Mouse (Mus musculus) common myeloid progenitor, adult 5-6 weeks (primary cell): ENCODE data around the gene Tmem98. TPM values are rescaled to one million over a fixed set of nuclear protein-coding genes. Genes with fewer than 3 reads are reported as not detected.
A peak's percentile ranks its signal among the peaks of the same experiment; 100 is the strongest.

Experiments used
- ATAC-seq: replicated peaks from 2 replicates; pipeline ENCODE4 v1.8.0; 2016; ENCODE audit warnings: low read depth, mild to moderate bottlenecking, moderate TSS enrichment, inconsistent platforms; ENCODE audit not compliant: poor library complexity, severe bottlenecking
- total RNA-seq: library from RNA; stranded (forward); fragments of 200-1000, 187-1606 nt; gene quantifications from 2 replicates; pipeline ENCODE4 v1.2.3, GENCODE M21; 2017

Tmem98 gene
- total RNA-seq, result 6.5 and 7.7 TPM in 2 replicates

DNA sequence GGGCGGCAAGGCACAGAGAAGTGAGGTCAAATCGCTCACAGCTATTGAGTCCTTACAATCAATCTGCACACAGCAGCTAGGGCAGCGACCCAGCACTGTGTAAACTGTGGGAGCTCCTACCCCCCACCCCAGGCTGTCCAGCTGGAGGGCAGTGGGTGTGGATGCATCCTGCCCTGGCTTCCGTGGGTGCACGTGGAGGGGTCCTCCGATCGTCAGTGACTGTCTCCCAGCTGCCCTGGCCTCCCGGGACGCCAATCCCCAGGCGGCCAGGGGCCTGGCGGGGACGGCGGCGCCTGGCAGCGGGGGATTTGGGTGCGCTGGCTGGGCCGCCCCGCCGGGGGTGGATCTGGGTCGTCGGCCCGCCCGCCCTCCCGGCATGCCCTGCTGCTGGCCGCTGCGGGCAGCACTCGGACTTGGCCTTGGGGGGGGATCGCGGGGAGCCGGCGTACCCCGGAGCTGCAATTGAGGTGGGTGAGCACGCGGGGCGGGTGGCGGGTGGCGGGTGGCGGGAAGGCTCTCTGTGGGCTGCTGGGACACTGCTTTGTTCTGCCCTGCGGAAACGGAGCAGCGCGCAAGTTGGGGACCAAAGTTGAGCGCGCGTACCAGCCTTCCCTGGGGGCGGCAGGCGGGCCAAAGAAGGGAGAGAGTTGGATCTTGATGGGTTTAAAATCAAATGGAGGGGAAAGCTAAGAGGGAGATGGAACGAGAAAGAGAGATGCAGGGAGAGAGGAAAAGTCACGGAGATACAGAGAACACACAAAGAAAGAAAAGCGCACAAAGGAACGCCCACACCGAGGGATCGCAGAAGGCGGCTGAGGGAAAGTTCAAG is at the start of gene Tmem98:
TSS of gene Tmem98 (plus strand) at position 183 of the 829 bp plus-strand sequence.
- ATAC-seq, result peak; percentile 23; the same call in 1 of the 2 replicates

DNA sequence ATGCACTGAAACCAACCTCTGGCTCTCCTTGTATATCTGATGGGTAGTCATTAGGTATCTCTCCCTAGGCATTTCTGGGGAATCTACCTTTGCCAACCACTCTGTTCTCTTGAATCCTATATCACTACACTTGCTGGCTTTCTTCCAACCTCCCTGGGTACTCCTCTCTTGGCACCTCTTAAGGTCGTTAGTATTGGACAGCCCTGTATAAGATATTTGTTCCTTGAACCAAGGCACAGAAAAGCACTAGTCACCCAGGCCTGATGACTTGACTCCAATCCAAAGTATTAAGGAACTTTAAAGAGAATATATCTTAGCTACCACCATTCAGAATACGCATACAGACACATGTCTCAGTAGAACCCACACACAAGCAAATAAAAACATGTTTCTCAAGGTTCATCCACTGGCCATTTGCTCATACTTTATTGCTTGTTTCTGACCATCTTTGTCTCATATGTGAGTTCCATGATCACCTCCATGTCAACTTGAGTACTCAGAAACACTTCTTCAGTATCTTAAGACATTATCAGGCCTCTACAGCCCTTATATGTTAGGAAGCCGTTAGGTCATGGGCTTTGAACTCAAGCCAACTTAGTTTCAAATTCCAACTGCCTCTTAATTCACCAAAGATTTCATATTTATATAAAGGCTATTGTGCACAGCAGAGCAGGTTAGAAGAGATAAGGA is 48.5 kb upstream of the Tmem98 start:
- 0 out of 2 replicates have a peak, but pooled peaks have one; percentile 15 for ATAC-seq

DNA sequence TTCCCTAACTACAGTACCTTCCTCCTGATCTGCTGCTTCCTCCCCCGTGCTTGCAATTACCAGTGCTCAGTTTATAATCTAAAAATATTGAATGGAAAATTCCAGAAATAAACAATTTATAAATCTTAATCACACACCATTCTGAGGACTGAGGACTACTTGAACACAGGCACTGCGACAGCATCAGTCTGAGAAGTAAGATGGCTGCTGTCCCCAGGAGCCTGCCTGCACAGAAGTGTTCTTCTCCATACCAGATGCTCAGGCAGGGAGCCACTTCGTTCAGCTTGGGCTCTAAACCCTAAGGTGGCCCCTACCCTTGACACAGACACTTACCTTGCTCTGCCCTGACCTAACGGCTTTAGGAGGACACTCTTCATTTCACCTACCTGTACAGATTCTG is 47.9 kb upstream of the Tmem98 start:
- ATAC-seq, result no peak

DNA sequence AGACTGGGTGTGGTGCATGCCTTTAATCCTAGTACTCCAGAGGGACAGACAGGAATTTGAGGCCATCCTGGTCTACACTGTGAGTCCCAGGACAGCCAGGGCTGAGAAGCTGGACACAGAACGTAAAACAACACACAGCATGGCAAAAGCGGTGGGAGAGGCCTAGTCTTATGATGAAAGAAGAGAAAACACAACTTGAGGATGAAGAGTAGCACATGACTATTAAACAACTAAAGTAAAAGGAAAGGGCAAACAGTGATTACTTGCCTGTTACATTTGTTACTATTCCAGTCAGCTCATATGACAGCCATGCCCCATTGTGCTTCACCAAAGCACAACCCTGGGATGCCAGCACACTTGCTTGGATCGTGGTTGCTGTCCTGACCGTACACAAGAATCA is 43.9 kb upstream of the Tmem98 start:
- ATAC-seq, result no peak

DNA sequence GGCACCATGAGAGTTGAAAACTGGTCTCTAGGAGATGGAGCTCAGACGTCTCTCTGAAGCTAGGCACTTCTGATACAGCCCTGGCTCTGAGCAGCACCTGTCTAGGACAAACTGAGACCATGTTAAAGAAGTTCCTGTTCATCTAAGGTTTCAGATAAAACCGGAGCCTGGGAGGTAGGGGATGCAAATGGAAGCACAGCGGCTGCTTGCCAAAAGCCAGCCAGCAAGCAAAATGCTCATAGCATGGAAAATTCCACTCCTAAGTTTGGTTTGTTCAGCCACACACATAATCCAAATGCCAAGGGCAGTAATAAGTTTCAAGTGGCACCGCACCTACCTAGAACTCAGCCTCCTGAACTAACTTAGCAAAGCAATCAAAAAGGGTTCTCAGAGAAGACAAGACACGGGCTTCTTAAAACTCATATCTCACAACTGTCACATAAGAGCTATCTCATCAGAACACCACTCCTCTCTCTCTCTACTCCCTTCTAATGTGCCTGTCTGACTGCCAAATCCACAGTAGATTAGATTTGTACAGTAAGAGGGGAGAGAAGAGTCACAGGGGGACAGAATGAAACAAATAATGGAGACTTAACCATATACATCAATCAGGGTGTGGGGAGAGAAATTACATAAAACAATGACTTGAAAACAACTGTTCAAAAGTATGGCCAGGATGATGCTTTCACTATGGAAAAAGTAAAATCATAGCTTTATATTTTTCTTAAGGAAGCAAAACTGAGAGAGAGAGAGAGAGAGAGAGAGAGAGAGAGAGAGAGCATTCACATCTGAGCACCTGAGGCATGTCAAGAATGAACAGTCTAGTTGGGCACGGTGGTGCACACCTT is 43.3 kb upstream of the Tmem98 start:
- ATAC-seq, result no peak

DNA sequence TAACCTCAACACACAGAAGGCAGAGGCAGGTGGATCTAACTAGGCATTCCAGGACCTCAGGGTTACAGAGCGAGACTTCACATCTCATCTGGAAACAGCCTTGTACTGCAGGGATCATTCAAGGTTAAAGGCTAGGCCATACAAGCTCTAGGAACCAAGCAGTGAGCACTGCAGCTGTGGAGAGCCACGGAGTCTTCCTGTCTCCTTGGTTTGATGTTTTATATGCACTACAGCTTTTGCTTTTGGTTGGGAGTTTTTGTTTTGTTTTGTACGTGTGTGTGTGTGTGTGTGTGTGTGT is 42.7 kb upstream of the Tmem98 start:
- no peak for ATAC-seq

DNA sequence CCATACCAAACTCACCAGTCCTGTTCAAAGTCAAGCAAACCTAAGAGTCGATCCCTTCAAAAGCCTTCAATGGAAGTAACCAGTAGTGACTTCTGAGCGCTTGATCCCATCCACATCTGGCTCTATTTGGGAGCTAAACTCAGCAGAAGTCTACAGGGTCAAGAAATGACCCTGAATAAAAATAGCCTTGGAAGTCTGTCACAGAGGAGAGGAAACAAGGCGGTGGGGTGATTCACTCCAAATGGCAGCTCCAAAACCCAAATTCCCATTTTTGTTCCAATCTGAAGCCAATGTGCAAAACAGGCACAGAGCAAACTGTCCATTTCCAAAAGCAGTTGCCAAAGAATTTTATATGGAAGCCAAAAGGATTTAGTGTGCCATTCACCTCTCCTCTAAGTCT is 38.8 kb upstream of the Tmem98 start:
- ATAC-seq, result no peak

DNA sequence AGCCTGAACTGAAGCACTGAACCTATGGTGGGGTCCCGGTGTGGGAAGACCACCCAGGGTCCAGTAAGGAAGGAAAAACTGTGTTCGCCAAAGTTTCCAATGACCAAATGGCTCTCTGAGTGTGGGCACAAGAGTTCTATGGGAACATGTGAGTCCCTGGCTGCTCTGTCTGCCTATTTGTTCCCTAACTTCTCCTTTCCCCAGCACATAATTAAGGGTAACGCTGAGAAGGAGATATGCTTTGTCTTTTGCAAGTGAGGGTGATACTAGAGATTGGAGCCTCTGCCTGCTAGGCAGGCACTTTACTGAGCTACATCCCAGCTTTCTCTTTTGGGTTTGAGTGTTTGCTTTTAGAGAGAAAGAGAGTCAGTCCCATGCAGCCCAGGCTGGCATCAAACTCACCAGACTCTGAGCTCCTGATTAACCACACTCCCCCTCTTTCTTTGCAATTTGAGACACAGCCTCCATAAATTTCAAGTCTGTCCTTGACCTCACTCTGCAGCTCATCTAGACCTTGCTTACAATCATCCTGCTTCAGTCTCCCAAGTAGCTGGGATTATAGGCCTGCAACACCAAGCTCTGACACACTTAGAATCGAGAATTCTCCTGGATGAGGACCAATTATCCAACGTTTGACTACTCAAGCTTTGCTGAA is 38.3 kb upstream of the Tmem98 start:
- no peak for ATAC-seq

DNA sequence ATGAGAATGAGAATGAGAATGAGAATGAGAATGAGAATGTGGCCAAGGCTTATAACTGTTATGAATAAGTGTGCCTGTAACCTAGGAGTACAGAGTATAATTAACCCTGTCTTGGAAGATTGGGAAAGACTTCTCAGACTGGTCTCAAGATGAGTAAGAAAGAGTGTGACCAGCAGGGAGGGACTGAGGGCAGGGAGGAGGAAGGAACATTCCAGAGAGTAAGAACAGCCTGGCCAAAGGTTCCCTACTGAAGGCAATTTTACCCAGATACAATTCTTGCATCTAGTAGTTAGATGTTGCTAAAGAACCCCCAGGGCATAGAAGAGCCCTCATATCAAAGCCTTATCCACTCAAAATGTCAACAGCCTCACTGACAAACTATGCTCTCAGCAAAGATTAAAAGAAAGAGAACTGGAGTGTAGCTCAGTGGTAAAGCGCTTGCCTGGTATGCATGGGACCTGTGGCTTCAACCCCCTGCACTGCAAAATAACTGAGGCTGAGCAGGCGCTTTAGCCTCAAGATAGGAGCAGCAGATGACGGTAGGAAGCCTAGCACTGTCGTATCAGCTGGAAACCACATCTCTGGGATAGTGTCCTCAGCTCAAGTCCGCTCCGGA is 37.3 kb upstream of the Tmem98 start:
- ATAC-seq, result no peak

DNA sequence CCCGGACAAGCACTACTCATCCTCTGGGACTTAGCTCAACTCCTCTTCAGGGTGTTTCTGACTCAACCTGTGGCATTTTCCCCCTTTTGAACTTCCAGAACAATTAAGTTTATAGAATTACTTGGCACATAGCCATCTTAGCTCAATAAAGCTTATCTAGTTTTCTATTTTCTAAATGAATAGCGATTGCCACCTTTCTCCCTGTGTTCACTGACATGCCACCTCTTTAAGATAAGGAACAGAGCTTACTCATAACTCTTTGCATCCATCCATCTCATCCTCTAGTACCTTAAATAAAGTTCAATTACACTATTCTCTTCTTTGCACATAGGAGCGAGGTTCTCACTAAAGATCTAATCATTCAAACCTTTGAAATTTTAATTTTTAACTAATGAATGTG is 34.4 kb upstream of the Tmem98 start:
- ATAC-seq, result no peak

DNA sequence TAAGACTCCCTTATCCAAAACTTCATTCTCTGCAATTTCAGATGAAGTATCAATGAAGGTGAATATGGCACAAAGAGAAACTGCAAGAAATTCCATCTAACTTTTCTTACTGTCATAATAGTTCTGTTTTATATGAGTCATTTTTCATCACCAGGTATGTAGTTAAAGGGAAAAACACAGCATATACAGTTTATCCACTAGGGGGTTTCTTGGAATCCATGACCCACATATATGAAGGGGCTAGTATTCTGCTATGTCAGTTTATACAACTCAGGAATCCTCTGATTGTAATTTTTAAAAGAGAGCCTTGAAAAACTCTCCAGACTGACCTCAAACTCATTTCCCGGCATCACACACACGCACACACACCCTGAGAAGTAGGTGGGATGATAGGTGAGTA is 32.3 kb upstream of the Tmem98 start:
- no peak for ATAC-seq

DNA sequence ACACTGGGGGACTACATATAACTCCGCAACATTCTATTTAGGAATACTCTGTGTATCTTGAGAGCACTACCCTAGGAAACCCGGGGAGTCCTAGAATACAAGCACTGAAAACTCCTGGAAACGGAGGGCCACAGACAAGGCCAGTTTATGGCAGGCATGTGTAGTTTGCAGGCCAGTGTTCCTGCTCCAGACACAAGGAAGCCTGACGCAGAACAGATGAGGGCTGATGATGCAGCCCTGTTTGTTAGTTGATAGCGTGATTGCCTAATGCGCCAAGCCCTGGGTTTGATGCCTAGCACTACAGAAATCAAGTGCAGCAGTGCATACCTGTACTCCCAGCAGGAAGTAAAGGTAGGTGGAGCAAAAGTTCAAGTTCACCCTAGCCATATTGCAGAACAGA is 31.8 kb upstream of the Tmem98 start:
- no peak for ATAC-seq

DNA sequence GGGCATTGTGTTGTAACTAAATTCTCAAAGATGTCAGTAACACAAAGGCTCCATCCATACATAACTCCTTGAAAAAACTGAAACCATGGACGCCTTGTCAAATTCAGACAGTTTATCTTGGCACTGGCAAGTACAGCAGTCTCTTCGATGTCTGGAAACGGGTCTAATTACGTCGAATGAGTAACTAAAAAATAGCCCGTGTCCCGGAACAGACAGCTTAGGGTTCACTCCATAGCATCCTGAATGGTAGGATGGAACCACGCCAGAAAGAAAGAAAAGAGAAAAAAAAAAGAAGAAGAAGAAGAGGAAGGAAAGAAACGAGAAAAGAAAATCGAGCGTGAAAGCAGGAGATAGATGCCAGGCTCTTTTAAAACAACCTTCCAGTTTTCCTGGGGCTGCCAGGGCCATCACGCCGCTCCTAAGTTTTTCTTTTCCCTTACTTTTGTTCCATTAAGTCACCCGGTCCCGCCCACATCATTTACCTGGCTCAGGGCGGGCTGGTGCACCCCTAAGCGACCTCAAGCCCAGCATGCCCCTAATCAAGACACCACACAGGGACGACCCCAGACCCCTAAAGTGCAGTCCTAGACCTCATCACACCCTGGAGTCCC is 31.0 kb upstream of the Tmem98 start:
- no peak for ATAC-seq

DNA sequence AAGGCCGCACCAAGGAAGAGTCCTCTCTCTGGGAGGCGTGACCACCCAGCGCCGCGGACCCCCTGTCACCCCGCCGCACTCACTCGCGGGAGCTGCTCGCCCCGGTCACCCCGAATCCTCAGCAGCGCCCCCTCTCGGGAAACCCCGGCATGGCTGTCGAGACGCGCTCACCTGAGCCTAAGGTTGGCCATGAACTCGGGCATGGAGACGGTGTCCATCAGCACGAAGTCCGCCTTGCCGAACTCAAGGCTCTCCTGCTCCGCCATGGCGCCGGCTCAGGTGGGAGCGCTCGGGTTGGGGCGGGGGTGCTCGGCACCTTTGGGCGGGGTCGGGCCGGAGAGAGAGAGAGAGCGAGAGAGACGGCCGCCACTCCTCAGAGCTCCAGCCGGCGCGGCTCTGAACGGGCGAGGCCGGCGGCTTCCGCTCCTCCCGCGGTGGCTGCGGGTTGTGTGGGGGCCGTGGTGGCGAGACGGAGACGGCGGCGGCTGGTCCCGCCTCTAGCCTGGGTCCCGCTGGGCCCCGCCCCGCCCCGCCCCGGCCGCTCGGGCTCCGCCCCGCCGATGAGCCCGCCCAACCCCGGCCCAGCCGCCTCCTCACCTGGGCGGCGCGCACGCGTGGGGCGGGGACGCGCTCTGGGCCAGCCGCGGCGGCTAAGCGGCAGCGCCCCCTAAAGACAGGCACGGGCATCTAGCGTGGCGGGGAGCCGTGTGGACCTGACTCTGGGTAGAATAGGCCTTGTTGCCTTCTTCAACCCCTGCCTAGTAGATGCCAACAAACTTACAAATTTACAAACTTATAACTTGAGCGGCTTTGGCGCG is 30.2 kb upstream of the Tmem98 start, which contains the start of gene Myo1d:
TSS of gene Myo1d (minus strand) at position 499 of the 818 bp plus-strand sequence.
- ATAC-seq, result peak; percentile 79

DNA sequence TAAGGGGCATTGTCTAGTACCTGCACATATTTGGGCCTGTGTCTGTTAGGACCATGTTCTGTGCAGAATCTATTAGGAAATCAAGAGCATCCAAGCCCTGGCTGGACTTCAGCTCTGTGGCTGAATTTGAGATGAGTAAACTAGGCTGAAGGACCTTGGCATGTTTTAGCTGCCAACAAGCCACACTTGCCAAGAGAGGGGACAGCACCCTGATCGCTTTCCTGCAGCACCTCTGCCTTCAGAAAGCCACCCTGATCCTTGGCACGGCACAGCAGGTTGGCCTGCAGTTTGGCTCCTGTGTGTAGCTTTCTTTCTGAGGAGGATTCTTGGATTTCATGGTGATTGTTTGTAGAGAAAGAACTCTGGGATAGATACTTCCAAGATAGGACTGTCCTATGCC is 28.4 kb upstream of the Tmem98 start:
- ATAC-seq, result no peak

DNA sequence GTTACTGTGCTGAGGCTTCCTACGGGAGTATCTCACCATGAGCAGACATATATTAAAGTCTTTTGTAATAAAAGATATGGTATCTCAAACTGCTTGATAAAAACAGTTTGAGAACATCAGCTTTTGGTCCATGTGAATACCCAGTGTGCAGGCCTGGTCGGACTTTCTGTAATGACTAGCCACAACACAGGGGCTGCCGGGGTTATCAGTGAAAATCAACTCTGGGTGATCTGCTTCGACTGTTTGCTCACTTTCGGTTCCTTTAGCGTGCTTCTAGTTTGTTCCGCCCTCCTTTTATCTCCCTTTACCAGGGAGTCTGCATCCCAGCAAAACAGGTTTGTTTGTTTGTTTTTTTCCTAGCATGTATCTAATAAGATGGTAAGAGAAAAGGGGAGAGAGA is 26.5 kb upstream of the Tmem98 start:
- no peak for ATAC-seq

DNA sequence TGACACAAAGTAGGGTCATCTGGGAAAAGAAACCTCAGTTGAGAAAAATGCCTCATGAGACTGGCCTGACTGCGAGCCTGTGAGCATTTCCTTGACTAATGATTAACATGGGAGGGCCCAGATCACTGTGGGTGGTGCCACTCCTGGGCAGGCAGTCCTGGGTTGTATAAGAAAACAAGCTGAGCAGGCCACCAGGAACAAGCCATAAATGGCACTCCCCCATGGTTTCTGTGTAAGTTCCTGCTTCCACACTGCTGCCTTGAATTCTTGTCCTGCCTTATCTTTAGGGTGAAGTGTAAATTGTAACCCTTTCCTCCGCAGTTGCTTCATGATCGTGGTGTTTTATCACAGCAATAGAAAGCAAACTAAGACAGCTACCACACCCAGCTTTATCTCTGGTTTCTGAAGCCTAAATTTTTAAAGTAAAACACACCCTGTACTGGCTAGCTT is 25.7 kb upstream of the Tmem98 start:
- peak; percentile 36 for ATAC-seq

DNA sequence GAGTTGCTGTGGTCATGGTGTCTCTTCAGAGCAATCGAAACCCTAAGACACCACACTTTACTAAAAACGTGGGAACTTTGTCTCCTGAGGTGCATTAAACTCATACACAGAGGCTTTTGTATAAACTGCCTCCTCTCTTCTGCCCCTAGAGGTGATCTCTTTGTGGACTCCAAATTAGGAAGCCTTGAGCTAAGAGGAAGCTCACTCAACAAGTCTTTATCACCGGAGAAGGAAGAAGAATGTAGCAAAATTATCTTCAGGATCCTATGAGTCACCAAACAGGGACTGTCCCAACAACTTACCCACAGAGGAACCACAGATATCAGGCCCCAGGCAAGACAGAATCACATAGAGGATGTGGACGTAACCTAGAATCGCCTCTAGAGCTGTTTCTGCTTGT is 24.3 kb upstream of the Tmem98 start:
- peak; percentile 89 for ATAC-seq
